Mouse (Mus musculus) ES-Bruce4 (cell line): Measurements from ENCODE around the gene Slc35b1. TPM values are rescaled to one million over a fixed set of nuclear protein-coding genes. Genes with fewer than 3 reads are reported as not detected.
A peak's percentile ranks its signal among the peaks of the same experiment; 100 is the strongest.

ENCODE experiments used
- H3K27ac ChIP-seq: 2 replicates; pipeline ENCODE4 v1.5.1; 2012; ENCODE audit warnings: low read length, inconsistent platforms; ENCODE audit not compliant: insufficient read depth
- H3K27me3 ChIP-seq: 2 replicates; pipeline ENCODE4 v1.6.1; 2012; ENCODE audit warnings: mild to moderate bottlenecking, low read length, inconsistent platforms; ENCODE audit not compliant: control insufficient read depth, poor library complexity, insufficient read depth, severe bottlenecking
- H3K36me3 ChIP-seq: 2 replicates; pipeline ENCODE4 v1.6.1; 2012; ENCODE audit warnings: inconsistent platforms, mild to moderate bottlenecking, low read length, moderate library complexity; ENCODE audit not compliant: control insufficient read depth, poor library complexity, insufficient read depth, severe bottlenecking
- H3K4me1 ChIP-seq: one replicate; pipeline ENCODE4 v1.8.1; 2011; ENCODE audit warnings: low read length; ENCODE audit not compliant: control insufficient read depth, insufficient read depth
- H3K4me3 ChIP-seq: 2 replicates; pipeline ENCODE4 v1.5.1; 2011; ENCODE audit warnings: low read depth, mild to moderate bottlenecking, low read length
- H3K9ac ChIP-seq: 2 replicates; pipeline ENCODE4 v1.6.1; 2012; ENCODE audit warnings: low read depth, mild to moderate bottlenecking, inconsistent platforms; ENCODE audit not compliant: poor library complexity, severe bottlenecking
- H3K9me3 ChIP-seq: replicated peaks from 2 replicates; pipeline ENCODE4 v1.6.1; 2012; ENCODE audit warnings: mild to moderate bottlenecking, low read length, inconsistent platforms; ENCODE audit not compliant: control insufficient read depth, poor library complexity, insufficient read depth, severe bottlenecking
- CTCF ChIP-seq: IDR thresholded peaks from one replicate; pipeline ENCODE4 v1.8.1; 2011; ENCODE audit warnings: low read depth, low read length
- EP300 ChIP-seq: IDR thresholded peaks from 2 replicates; pipeline ENCODE4 v1.6.1; 2011; ENCODE audit warnings: low read depth, low read length; ENCODE audit not compliant: insufficient read depth
- POLR2A ChIP-seq: IDR thresholded peaks from one replicate; pipeline ENCODE4 v1.8.1; 2011; ENCODE audit warnings: low read length; ENCODE audit not compliant: insufficient read depth
- polyA plus RNA-seq: library from polyadenylated mRNA; stranded (reverse); fragments of >200 nt; gene quantifications from 2 replicates; pipeline ENCODE4 v1.2.4, GENCODE M21; 2011; ENCODE audit warnings: low read depth; ENCODE audit not compliant: missing spikeins, insufficient read depth, insufficient read length

Gene Slc35b1
- polyA plus RNA-seq, 1 experiment, result 47.7 TPM

DNA sequence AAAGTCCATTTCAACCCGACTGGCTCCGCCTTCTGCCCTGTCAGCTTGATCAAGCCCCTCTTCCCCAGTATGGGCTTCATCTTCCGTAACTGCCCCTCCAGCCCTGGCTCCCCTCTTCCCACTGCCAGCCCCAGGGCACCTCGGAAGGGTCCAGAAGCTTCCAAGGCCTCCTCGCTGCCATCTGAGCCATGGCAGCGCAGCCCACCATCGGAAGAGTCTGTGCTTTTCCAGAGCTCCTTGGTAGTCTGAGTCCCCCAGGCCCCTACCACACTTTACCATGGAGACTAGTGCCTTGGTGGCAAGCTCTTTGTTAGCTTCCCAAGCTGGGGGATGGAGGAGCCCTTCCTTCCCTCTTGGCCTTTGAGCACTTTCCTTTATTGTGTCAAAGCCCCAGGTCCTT is 3.8 kb upstream of the Slc35b1 start:
- Histone ChIP-seq H3K4me3 (no peak overlapping the region), H3K4me1 (no peaks in the 10 kb centered on the region), H3K9me3 (no peaks in the 10 kb centered on the region), H3K36me3 (peaks cover 15% of the 10 kb centered on the region; the same call in 1 of the 2 replicates), H3K27ac (no peak overlapping the region), H3K27me3 (no peaks in the 10 kb centered on the region), H3K9ac (no peak overlapping the region)
- no peak for TF ChIP-seq EP300
- TF ChIP-seq CTCF, result no peak

DNA sequence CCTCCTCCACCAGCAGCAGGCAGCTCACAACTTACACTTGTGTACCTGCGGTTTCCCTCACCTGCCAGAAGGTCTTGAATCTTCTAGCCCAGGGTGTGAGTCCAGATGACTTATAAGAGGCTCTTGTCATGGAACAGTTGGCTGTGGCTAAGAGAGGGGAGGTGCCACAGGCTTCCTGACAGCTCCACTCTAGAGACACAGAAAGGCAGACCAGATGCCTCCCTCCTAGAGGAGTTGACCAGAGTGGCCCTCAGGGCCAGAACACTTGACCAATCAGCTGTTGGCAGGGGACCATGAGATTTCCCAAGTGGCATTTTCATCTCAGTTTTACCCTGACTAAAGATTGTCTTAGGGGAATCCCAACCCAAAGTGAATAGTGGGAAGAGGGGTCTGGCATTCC is 3.3 kb upstream of the Slc35b1 start:
- H3K9me3 ChIP-seq, result no peaks in the 10 kb centered on the region
- H3K36me3 ChIP-seq, result peaks cover 15% of the 10 kb centered on the region; the same call in 1 of the 2 replicates
- H3K9ac ChIP-seq, result no peak overlapping the region
- no peaks in the 10 kb centered on the region for H3K4me1 ChIP-seq
- no peak overlapping the region for H3K4me3 ChIP-seq
- H3K27ac ChIP-seq, result no peak overlapping the region
- TF ChIP-seq CTCF (no peak), EP300 (no peak), POLR2A (no peak)
- no peaks in the 10 kb centered on the region for H3K27me3 ChIP-seq

DNA sequence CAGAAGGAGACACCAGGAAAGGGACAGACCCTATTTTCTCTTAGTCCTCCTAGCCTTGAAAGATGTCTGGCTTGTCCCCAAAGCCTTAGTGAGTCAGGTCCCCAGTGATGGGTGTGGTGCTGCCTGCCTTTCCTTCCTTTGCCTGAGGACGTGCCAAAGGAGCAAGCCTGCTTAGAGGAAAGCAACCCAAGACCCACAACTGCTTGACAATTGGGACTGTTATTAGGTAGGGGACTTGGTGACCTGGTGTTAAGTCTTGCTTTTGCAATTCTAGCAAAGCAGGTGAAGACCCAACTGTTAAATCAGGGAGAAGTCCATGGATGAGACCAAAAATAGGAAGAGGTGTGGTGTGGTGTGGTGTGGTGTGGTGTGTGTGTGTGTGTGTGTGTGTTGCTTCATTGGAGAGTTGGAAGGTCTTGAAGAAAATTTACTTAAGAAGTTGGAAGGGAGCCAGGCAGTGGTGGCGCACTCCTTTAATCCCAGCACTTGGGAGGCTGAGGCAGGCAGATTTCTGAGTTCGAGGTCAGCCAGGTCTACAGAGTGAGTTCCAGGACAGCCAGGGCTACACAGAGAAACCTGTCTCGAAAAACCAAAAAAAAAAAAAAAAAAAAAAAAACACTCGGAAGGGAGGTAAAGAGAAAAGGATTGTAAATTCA is 1.0 kb upstream of the Slc35b1 start:
- Histone ChIP-seq H3K36me3 (peaks cover 29% of the 10 kb centered on the region), H3K27ac (no peak overlapping the region), H3K4me1 (no peaks in the 10 kb centered on the region), H3K9me3 (no peaks in the 10 kb centered on the region), H3K4me3 (no peak overlapping the region), H3K27me3 (no peaks in the 10 kb centered on the region), H3K9ac (no peak overlapping the region)
- TF ChIP-seq EP300 (no peak), POLR2A (no peak), CTCF (no peak)

DNA sequence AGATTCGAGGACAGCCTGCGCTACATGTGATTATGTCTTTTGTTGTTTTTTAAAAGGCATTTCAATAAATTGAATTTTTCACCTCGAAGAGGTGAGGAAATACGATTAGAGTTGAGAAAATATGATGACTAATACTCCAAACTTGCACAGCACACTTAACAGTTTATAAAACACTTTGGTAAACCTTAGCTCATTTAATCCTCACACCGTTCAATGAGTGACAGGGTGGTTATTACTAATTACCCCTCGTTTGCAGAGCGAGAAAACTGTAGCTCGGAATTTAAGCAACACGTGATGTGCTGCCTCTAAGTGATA is 531 bp upstream of the Slc35b1 start:
- Histone ChIP-seq H3K27ac (no peak overlapping the region), H3K4me3 (peak overlapping the region; percentile 22), H3K4me1 (no peaks in the 10 kb centered on the region), H3K36me3 (peaks cover 26% of the 10 kb centered on the region), H3K27me3 (no peaks in the 10 kb centered on the region), H3K9ac (peak overlapping the region; percentile 87), H3K9me3 (no peaks in the 10 kb centered on the region)
- no peak for TF ChIP-seq EP300
- TF ChIP-seq POLR2A, result no peak
- TF ChIP-seq CTCF, result no peak

DNA sequence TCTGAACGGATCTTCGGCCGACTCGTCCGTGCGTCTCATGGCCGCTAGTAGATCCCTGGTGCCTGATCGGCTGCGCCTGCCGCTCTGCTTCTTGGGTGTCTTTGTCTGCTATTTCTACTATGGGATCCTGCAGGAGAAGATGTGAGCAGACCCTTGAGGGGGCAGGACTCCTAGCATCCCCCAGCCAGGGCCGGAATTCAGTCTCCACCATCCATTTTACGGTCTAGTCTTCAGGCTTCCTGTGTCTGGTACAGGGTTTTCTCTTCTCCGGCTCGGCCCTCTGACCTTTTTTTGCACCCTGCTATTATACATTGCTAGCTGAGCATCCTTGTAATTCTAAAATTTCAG is 455 bp downstream of the Slc35b1 start:
- H3K9ac ChIP-seq, result peak overlapping the region; percentile 87
- H3K4me3 ChIP-seq, result peak overlapping the region; percentile 98
- no peaks in the 10 kb centered on the region for H3K9me3 ChIP-seq
- H3K36me3 ChIP-seq, result peaks cover 29% of the 10 kb centered on the region
- H3K4me1 ChIP-seq, result no peaks in the 10 kb centered on the region
- H3K27ac ChIP-seq, result no peak overlapping the region
- no peaks in the 10 kb centered on the region for H3K27me3 ChIP-seq
- TF ChIP-seq POLR2A (no peak), CTCF (no peak), EP300 (no peak)

DNA sequence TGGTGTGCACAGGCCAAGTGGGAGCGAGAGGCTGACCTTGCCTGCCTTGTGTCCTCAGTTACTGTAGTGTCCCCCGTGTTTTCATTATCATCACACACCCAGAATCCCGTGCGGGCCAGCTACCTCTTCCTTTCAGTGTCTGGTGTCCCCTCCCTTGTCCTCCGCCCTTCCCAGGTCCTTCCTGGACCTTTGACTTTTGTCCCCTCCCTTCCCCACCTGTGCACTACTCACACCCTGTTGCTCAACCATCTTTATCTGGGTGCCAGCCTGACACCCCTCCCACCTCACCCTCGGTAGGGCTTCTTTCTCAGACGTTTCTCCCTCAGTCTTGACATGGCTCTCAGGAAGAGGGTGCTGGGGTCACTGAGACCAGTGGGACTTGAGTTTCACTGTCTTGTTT is 2.9 kb downstream of the Slc35b1 start:
- no peak for TF ChIP-seq EP300
- TF ChIP-seq POLR2A, result no peak
- no peak for TF ChIP-seq CTCF
- H3K36me3 ChIP-seq, result peaks cover 33% of the 10 kb centered on the region
- no peak overlapping the region for H3K9ac ChIP-seq
- H3K4me3 ChIP-seq, result no peak overlapping the region
- H3K27ac ChIP-seq, result no peak overlapping the region
- H3K4me1 ChIP-seq, result no peaks in the 10 kb centered on the region
- H3K27me3 ChIP-seq, result no peaks in the 10 kb centered on the region
- no peaks in the 10 kb centered on the region for H3K9me3 ChIP-seq
